Mouse (Mus musculus): ENCODE data around the gene Tsen2. TPM values are rescaled to one million over a fixed set of nuclear protein-coding genes. Genes with fewer than 3 reads are reported as not detected.
A peak's percentile ranks its signal among the peaks of the same experiment; 100 is the strongest.

Tsen2 gene
- total RNA-seq (2017): 14.7 and 20.9 TPM in 2 replicates

DNA sequence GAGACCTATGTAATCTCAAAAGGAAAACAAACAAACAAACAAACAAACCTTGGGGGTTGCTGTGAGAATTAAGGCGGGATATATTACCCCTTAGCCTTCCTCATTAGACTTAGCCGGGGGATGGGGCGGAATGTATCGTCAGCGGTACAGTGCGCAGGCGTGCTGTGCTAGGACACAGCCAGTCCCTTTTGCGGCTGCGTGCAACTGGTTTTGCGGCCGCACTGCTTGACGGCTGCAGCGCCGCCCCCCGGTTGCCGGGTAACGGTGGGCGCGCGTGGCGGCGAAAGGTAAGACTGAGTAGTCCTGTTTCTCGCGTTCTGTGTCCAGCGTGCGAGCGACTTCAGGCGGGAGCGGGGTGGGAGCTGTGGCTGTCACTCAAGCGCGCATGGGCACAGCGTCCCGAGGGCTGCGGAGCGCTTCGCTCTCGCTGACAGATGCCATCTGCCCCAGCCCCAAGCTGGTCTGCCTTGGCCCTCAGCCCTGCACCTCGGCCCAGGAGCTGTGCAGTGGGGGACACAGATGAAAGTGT lies at the start of gene Tsen2:
TSS of gene Tsen2 (plus strand) at position 223 of the 529 bp plus-strand sequence.
- peak; percentile 83 for ATAC-seq (replicated peaks; ENCODE audit: low read depth, poor library complexity, severe bottlenecking)

DNA sequence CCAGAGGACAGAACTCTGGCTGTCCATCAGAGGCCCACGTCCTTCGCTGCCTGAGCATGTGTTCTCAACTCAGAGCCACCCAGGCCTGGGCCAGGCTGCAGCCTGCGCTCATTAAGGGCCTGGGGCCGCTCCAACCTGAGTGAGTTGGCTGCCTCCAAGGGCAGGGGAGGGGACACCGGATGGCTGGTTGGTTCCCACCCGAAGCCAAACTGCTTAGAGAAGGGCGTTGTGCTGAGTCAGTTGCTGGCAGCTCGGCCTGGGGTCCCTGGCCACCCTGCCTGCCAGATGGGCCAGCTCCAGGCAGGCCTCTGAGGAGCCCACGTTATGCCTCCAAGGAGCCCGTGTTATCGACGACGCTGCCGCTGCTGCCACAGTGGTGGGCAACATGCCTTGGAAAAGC lies 44.9 kb upstream of the Tsen2 start:
- no peak for ATAC-seq (replicated peaks; ENCODE audit: low read depth, poor library complexity, severe bottlenecking)

DNA sequence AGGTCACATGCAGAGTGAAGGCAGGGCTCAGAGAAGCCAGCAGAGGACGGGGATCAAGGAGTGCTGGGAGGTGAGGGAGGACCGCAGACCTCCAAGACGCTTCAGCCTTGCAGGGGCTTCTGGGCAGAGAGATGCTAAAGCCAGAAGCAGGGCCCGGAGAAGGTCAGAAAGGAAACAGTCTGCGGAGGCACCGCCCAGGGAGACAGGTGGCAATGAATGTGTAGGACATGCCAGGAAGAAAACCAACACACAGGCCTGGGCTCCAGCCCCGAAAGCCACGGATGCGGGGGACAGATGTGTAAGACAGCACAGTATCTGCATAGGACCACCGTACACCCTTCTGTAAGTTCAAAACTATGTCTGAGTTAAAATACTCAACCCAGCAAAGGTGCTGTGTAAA lies 44.2 kb upstream of the Tsen2 start:
- ATAC-seq (replicated peaks; ENCODE audit: low read depth, poor library complexity, severe bottlenecking): no peak

DNA sequence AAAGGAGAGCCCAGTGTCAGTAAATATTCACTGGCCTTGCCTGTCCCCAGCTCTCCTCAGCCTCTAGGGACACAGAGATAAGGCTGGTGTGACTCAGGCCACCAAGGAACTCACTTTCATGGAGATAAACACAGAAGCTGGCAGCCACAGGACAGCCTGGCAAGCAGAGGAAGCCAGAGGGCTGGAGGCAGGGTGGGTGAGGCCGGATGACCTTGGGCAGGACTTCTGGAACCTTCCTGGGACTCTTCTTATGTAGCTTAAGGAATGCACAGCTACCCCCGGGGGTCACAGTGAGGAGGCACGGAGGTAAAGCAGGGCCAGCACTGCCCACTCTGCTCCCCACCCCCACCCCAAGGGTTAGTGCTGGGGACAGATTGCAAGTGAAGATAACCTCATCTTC lies 43.3 kb upstream of the Tsen2 start:
- peak; percentile 35 for ATAC-seq (replicated peaks; ENCODE audit: low read depth, poor library complexity, severe bottlenecking)

DNA sequence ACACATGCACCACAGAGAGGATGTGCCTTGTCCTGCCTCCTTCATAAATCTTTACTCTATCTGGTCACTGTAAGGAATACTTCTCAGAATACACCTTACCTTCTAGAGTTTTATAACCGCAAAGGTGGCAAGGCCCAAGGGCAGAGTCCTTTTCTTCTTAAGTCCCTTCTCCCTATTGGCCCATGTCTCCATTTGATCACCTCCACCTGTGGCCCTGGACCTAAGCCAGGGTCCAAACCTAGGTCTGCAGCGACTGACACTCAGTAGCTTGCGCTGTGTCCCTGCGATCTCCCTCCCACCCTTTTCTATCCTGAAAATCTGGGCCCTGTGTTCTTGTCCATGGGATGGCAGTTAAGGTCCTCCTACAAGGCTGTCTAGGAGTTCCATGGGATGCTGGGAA lies 41.4 kb upstream of the Tsen2 start:
- no peak for ATAC-seq (replicated peaks; ENCODE audit: low read depth, poor library complexity, severe bottlenecking)

DNA sequence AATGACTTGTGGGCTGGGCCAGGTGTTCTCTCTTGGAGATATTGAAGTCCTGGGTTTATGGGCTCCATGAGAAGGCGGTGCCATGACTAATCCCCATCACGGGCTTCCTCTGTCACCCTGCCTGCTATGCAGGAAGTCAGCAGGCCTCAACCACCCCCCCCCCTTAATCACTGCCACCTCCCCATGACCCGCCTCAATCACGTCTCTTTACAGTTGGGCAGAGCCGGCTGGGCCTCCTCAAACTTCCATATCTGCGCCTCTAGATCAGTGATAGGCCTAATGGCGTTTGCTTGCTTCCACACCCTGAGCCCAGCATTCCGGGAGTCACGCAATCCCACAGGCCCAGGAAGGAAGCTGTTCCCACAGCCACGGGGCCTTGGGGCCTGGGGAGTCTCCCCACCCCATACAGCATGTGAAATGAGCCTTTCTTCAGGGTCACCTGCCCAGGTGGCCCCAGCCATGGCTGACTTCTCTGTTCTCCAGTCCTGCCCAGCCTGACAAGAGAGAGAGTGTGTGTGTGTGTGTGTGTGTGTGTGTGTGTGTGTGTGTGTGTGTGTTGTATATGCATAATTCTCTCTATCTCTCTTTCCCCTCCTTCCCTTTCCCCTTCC lies 40.8 kb upstream of the Tsen2 start:
- no peak for ATAC-seq (replicated peaks; ENCODE audit: low read depth, poor library complexity, severe bottlenecking)

DNA sequence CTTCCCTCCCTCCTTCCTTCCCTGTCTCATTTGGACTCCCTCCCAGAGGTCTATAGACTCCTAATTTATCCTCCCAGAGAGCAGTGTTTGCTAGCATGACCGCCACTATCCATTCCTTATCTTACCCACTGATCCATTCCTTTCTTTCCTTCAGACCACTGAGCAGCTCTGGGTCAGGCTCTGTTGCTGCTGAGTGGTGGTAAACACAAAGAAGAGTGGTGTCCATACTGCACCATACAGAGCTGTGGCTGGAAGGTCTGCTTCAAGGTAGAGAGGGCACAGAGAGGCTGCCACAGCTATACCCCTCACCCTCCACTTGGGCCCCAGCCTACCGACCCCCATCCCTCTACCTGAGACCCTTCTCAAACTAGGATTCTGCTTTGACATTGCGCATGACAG lies 40.3 kb upstream of the Tsen2 start:
- no peak for ATAC-seq (replicated peaks; ENCODE audit: low read depth, poor library complexity, severe bottlenecking)

DNA sequence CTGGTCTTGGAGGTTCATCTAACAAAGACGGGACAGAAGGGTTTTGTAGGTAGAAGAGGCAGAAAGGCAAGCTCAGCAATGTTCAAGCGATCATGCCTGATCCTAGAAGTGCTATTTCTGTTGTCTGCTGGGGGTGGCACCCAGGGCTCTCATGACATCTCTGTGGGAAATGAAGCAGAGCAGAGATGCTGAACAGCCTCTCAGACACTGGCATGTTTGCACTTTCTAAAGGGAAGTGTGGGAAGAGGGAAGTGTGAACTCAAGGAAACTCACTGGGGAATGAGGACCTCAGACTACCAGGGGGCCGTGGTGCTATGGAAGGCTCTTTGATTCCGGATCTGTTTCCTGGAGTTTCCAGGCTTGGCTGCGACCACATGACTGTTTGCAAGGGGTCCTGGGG lies 39.5 kb upstream of the Tsen2 start:
- 0 out of 2 replicates have a peak, but pooled peaks have one; percentile 27 for ATAC-seq (replicated peaks; ENCODE audit: low read depth, poor library complexity, severe bottlenecking)

DNA sequence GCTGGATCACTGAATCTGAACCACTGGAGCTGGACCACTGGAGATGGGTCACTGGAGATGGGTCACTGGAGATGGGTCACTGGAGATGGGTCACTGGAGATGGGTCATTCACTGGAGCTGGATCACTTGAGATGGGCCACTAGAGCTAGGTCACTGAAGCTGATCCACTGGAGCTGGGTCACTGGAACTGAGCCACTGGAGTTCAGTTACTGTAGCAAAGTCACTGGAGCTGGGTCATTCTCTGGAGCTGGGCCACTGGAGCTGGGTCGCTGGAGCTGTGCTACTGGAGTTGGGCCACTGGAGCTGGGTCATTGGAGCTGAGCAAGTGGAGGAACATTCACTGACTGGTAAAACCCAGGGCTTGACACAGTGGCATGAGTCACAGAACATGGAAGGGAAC lies 38.0 kb upstream of the Tsen2 start:
- ATAC-seq (replicated peaks; ENCODE audit: low read depth, poor library complexity, severe bottlenecking): no peak

DNA sequence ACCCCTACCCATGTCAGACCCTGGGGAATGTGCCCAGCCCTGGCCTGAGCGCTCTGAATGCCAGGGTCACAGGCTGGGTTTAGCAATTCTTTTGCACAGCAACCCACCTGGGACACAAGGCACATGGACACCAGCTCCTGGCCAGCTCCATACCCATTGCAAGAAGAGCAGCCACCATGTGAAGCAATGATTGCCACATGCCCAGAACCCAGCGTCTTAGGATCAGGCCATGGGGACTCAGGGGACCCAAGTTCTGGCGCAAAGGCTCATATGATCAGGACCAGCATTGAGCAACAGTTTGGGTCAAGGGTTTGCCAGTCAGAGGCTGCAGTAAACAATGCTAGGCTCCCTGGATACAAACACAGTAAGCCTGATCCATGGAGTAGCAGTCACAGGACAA lies 33.0 kb upstream of the Tsen2 start:
- no peak for ATAC-seq (replicated peaks; ENCODE audit: low read depth, poor library complexity, severe bottlenecking)

DNA sequence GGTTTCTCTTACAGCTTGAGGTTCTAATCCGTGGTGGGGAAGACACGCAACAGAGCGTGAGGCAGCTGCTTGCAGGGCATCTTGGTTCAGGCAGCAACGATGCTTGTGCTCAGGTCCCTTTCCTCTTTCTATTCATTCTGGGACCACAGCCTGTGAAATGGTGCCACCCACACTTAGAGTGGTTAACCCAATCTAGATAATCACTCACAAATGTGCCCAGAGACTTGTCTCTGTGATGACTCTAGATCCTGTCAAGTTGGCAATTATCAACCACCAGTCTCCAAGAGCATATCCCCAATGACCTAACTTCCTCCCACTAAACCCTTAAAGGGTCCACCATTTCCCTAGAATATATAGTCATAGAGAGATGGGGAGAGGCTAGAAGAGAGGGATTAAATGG lies 31.3 kb upstream of the Tsen2 start:
- no peak for ATAC-seq (replicated peaks; ENCODE audit: low read depth, poor library complexity, severe bottlenecking)

DNA sequence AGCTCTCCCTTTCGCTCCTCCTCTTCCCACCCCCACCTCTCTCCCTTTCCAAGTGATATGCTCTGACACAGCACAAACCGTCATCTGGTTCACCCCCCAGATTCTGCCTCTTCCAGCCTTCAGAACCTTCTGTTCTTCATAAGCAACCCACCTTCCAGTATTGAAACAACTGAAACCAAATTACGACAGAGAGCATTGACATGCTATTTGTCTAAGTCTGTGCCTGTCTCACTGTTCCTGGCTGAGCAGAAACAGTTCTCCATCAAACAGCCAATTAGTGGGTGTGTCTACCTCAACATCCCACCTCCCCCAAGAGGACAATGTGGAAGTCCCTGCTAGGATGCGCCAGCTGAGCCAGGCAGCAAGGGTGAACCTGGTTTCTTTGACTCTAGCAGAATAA lies 26.6 kb upstream of the Tsen2 start:
- peak; percentile 7; the same call in 1 of the 2 replicates for ATAC-seq (replicated peaks; ENCODE audit: low read depth, poor library complexity, severe bottlenecking)

DNA sequence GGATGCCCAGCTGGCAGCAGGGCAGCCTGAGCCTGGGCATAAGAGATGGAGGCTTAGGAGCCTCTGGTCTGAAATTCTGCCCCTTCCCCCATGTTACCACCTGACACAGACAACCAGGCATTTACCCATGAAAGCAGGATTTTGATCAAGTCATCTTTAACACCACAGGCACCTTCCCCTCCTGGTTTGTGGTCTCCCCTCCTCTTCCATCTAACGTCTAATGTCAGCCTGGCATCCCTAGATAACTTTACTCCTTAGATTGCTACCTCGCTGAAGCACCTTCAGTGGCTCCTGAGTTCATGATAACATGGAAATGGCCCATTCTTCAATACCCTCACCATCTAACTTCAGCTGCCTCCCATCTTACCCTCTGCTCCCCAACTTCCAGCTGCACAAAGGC lies 26.1 kb upstream of the Tsen2 start:
- no peak for ATAC-seq (replicated peaks; ENCODE audit: low read depth, poor library complexity, severe bottlenecking)

DNA sequence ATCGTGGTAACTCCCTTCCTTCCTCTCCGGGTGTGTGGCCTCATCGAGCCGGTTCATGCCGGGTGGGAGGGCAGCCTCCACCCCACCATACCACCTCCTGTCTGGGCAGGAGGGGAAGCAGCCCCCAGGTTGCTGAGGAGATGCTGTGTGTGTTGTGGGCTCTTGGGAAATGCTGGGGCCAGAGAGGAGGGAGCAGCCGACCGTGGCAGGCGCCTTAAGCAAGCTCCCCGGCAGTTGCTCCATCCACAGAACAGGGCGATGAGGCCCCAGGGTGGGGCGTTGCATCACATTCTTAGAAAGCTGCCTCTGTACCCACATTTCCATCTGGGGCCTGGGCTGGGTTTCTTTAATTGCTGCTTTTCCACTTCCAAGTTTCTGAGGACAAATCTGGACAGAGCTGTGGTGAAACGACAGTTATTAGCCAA lies 25.2 kb upstream of the Tsen2 start:
- peak; percentile 81 for ATAC-seq (replicated peaks; ENCODE audit: low read depth, poor library complexity, severe bottlenecking)

DNA sequence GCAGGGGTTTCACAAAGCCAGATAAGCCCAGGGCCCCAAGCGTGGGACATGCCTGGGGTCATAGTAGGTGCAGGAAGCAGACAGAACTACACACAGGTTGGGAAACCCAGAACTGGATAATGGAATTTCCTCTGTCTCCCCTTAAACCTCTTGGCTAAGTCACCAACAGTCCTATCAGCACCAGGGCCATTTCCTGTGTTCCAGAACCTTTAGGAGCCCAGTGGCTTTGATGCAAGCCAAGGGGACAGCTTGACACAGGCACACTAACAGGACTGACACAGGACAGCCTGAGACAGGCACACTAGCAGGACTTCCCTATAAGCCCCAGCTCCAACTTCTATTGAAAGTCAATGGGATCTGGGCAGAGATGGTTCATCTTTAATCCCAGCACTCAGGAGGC lies 22.5 kb upstream of the Tsen2 start:
- ATAC-seq (replicated peaks; ENCODE audit: low read depth, poor library complexity, severe bottlenecking): no peak

DNA sequence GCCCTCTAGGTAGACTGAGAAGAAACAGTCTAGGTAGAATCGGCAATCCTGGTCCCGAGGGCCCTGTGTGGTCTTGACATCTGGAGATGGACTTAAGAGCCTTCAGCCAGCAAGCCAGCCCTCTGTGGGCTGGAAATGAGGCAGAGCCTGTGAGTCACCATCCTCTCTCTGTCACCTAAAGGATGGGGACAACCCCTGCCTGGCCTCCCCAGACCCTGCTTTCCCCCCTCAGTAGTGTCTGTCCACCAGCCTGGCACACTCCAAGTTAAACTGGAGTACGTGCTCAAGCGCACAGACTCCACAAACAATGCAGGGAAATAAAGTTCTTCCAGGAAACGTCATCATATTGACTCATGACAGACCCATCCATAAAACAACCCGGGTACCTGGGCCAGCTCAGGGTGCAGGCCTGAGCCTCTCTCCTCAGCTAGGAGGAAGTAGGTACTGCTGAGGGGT lies 21.7 kb upstream of the Tsen2 start:
- peak; percentile 24 for ATAC-seq (replicated peaks; ENCODE audit: low read depth, poor library complexity, severe bottlenecking)

DNA sequence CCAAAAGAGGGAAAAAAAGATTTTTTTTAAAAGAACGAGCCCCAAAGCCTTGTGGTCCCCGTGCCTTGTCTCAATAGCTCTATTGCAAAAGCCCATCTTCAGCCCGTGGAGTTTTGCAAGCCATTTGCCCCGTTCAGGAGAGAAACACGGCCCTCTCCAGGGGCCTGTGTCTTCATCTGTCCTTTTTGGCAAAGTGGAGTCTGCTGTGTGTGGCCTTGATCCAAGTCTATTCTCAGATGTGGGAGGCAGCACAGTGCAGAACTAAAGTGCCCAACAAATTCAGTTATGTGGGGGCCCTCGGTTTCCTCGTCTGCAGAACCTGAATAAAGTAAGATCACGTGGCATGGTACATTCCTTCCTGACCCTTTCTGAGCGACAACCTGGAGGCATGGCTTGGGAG lies 21.3 kb upstream of the Tsen2 start:
- no peak for ATAC-seq (replicated peaks; ENCODE audit: low read depth, poor library complexity, severe bottlenecking)

DNA sequence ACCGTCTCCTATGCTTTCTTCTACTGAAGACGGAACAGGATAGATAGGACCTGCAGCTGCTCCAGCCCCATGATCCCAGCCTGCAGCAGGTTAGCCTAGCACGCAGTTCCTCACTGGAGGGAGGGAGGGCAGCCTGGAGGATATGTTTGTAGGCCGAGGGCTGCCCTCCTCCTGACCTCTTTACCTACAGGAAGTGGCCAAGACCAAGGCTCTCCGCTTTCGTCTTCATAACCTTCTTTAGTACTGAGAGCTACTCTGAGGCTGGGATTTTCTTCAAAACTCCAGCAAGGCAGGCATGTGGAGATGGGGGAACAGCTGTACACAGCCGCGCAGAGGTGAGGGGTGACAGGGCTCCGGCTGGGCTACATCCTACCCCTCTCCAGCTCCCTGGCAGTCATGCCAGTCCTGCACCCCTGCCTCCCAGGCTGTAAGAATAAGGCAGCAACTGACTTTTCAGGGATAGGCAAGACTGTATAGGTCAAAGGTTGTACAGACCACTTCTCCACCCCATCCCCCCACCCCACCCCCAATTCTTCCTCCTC lies 19.9 kb upstream of the Tsen2 start:
- no peak for ATAC-seq (replicated peaks; ENCODE audit: low read depth, poor library complexity, severe bottlenecking)

DNA sequence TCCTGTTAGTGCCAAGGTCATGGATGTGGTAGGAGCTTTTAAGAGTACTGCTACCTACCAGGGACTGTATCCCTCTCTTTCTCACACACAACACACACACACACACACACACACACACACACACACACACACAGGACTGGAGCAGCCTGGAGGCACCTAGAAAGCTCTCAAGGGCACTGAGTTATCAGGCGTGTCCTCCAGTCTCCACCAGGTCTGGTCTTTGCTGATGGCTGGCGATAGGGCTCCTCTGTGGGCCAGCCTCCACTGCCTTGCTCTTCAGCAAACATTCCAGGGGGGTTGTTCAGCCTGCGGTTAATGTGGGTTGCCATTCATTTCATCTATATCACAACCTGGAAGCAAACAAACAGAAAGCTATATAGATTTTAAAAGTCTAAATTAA lies 17.0 kb upstream of the Tsen2 start:
- ATAC-seq (replicated peaks; ENCODE audit: low read depth, poor library complexity, severe bottlenecking): no peak; the same call in 1 of the 2 replicates

DNA sequence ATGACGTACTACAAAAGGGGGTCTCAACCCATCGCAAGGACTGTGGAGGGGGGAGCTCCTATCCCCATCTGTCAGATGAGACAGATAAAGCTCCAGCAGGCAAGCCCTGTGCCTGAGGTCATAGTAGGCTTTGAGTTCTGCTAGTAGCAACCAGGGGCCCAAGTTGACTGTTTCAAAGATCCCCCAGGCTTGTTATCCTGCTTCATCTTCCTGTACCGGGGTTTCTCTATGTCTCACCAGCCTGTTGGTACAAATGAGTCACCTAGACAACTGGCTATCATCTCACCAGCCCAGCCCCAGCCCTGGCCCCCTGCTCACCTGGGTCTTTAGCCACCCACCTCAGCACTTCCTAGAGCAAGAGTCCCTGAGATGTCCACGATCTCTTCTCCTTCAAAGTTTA lies 16.1 kb upstream of the Tsen2 start:
- ATAC-seq (replicated peaks; ENCODE audit: low read depth, poor library complexity, severe bottlenecking): no peak

DNA sequence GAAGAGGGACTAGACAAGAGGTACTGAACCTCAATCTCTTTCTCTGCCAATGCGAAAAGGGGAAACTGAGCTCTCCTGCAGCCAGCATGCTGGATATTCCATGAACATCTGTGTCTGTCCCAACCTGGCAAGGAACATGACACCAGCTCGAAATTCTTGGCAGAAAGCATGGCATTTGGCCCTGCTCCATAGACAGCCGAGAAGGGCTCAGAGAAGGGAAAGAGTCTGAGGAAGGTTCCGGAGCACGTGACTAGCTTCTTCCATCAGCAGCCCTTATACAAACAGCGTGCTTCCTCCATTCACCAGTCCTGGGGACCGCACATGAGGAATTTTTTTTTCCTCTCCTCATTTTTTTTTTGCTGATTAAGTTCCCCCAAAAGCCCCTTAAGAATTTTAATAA lies 9.8 kb upstream of the Tsen2 start:
- no peak for ATAC-seq (replicated peaks; ENCODE audit: low read depth, poor library complexity, severe bottlenecking)

DNA sequence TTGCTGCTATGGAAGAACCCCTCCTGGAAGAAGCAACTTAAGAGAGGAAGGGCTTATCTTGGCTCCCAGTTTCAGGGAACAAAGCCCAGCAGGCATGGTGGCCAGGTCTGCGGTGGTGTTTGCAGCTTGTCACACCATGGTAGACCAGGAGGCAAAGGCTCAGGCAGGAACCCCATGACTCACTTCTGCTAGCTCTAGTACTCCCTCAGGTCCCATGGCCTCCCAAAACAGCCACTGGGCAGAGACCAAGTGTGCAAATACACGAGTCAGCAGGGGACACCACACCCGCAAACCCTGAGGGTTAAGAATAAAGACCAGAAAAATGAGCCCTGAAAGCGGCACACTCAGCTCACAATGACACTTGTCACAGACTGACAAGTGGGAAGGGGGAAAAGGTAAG lies 8.3 kb upstream of the Tsen2 start:
- ATAC-seq (replicated peaks; ENCODE audit: low read depth, poor library complexity, severe bottlenecking): no peak
